Mouse (Mus musculus): ENCODE data around the gene C2cd4c.

Gene C2cd4c

DNA sequence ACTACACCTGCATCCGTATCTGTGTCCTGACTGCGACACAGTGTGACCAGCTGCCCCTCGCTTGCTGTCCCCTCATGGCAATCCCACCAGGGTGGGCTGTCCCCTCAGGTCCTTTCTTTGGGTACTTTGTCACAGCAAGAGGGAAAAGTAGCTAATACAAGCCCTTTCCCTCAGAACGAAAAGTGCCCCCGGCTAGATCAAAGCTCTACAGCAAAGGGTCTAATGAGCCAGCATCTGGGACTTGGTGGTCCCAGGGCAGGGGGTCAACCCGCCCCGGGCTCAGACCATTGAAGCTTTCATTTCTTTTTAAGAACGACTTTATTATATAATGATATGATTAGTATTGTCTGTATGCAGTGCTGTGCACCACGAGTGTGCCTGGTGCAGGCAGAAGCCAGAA, 35.5 kb downstream of the C2cd4c start:
- DNase-seq (ENCODE audit: low read depth, low spot score) = no peak
- H3K27me3 ChIP-seq (ENCODE audit: control insufficient read depth, insufficient read depth, low read length, poor library complexity, severe bottlenecking) = no peaks in the 10 kb centered on the region
- H3K36me3 ChIP-seq (ENCODE audit: control insufficient read depth, insufficient read depth, low read length, poor library complexity, severe bottlenecking) = no peaks in the 10 kb centered on the region

DNA sequence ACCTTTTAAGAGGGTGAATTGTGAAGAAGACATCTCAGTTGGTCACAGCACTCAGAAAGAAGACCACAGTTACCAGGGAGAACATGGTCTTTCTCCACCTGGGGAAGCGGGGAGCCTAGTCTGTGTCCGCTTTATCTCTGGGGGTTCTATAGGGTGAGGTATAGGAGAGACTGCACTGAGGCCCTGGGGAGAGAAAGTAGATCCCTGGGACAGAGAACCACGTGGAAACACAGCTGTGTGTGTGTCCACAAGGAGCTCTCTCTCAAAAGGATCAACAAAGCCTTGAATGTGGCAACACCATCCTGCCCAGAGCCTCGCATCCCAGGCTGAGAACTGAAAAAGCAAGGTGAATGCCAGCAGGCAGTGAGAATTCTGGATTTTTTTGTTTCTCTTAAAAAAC, 36.4 kb downstream of the C2cd4c start:
- H3K36me3 ChIP-seq (ENCODE audit: control insufficient read depth, insufficient read depth, low read length, poor library complexity, severe bottlenecking) = no peaks in the 10 kb centered on the region
- H3K27me3 ChIP-seq (ENCODE audit: control insufficient read depth, insufficient read depth, low read length, poor library complexity, severe bottlenecking) = no peaks in the 10 kb centered on the region
- DNase-seq (ENCODE audit: low read depth, low spot score) = no peak

DNA sequence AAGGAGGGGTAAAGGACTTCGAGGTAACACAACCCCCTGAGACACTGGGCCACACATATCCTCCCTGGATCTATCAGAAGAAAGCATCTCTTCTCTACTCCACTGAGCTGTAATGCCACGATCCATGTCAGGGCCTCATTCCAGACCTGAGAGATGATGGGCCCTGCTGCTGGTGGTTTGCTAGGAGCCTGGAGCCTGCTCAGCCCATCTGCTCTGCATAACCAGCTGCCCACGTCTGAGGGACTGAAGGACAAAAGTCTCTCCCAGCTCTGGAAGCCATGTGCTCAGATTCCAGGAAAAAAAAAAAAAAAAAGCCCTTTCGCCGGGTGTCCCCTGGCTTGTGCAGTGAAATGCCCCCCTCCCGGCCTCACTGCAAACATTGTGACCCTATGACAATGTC, 38.1 kb downstream of the C2cd4c start:
- Histone ChIP-seq H3K27me3 (ENCODE audit: control insufficient read depth, insufficient read depth, low read length, poor library complexity, severe bottlenecking) (no peaks in the 10 kb centered on the region), H3K36me3 (ENCODE audit: control insufficient read depth, insufficient read depth, low read length, poor library complexity, severe bottlenecking) (no peaks in the 10 kb centered on the region)
- no peak for DNase-seq (ENCODE audit: low read depth, low spot score)

DNA sequence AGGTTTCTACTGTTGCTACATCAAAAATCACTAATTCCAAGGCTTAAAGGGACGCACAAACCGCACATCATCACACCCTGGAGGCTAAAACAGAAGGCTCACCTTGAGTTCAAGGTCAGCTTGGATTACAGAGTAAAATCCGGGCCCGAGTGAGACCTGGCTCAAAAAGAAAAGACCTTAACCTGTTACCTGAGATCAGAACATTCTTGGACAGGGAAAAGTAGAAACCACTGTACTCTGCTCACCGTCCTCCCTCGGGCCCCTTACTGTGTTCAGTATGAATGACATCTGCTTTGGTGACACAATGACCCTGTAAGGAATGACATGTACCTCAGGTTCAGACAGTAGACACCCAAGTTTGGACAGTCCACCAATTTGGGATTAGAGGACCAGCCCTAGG, 39.0 kb downstream of the C2cd4c start:
- H3K27me3 ChIP-seq (ENCODE audit: control insufficient read depth, insufficient read depth, low read length, poor library complexity, severe bottlenecking) = no peaks in the 10 kb centered on the region
- no peak for DNase-seq (ENCODE audit: low read depth, low spot score)
- H3K36me3 ChIP-seq (ENCODE audit: control insufficient read depth, insufficient read depth, low read length, poor library complexity, severe bottlenecking) = no peaks in the 10 kb centered on the region

DNA sequence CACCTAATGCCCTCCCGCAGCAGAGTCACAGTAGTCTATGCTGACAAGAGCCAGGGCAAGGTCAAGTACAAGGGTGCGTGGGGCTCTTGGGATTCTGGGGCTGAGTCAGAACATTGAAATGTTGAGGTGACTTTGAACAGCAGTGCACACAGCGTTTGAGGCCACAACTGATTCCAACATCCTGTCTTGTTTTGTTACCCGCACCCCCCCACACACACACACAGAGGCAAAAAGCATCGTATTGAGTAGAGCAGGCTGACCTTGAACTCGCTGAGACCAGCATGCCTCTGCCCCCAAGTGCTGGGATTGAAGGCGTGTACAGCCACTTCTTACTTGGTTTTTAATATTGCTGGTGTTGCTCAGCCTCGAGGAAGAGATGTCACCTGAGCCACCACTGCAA, 39.5 kb downstream of the C2cd4c start:
- Histone ChIP-seq H3K36me3 (ENCODE audit: control insufficient read depth, insufficient read depth, low read length, poor library complexity, severe bottlenecking) (no peaks in the 10 kb centered on the region), H3K27me3 (ENCODE audit: control insufficient read depth, insufficient read depth, low read length, poor library complexity, severe bottlenecking) (no peaks in the 10 kb centered on the region)
- DNase-seq (ENCODE audit: low read depth, low spot score) = no peak

DNA sequence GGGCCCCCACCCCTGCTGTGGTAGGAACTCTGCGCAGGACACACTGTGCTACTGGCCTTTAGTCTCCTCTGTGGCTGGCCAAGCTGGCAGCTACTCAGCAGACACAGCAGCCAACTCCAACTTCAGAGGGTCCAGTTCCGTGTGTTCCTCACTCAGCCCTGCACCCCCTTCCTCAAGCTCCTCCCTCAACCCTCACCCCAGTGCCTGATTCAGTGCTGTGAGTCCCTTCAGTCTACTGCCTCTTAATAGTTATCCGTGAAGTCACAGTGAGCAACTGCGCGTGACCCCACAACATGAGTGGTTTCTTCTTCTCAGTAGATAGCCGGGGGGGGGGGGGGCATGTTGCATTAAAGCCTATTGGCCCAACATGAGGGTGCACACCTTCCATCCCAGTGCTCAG, 40.2 kb downstream of the C2cd4c start:
- no peaks in the 10 kb centered on the region for H3K36me3 ChIP-seq (ENCODE audit: control insufficient read depth, insufficient read depth, low read length, poor library complexity, severe bottlenecking)
- no peaks in the 10 kb centered on the region for H3K27me3 ChIP-seq (ENCODE audit: control insufficient read depth, insufficient read depth, low read length, poor library complexity, severe bottlenecking)
- DNase-seq (ENCODE audit: low read depth, low spot score) = no peak

DNA sequence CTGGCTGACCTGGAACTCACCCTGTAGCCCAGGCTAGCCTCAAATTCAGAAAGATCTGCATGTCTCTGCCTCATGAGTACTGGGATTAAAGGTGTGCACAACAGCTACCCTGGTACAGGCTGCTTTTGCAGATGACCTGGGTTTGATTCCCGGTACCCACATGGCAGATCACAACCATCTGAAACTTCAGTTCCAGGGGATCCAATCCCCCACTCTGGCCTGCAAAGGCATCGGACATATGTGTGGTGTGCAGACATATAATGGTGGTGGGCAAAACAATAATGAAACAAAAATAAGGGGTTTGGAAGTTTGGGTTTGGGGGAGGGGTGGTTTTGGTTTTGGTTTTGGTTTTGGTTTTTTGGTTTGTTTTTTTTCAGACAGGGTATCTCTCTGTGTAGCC, 42.5 kb downstream of the C2cd4c start:
- no peaks in the 10 kb centered on the region for H3K36me3 ChIP-seq (ENCODE audit: control insufficient read depth, insufficient read depth, low read length, poor library complexity, severe bottlenecking)

DNA sequence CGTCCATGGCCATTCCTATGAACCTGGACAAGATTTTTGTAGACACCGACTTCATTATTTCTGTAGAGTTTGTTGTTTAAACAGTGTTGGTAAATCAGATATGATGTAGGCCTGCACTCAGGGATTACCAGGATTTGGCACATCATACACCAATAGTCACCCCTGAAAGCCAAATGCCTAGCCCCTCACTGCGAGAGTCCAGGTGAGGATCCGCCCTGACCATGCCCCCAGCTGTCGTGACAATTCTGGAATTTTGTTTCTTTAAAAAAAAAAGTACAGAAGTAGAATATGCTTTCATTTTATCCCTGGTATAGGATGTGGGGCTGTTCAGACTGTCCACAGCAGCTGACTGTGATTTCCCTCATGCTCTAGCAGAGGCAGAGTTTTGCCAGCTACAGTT, 43.9 kb downstream of the C2cd4c start:
- DNase-seq (ENCODE audit: low read depth, low spot score) = no peak

More for the DNA sequence above, 42.5 kb downstream of the C2cd4c start:
- no peak for DNase-seq (ENCODE audit: low read depth, low spot score)
- H3K27me3 ChIP-seq (ENCODE audit: control insufficient read depth, insufficient read depth, low read length, poor library complexity, severe bottlenecking) = no peaks in the 10 kb centered on the region; the same call in 1 of the 2 replicates

DNA sequence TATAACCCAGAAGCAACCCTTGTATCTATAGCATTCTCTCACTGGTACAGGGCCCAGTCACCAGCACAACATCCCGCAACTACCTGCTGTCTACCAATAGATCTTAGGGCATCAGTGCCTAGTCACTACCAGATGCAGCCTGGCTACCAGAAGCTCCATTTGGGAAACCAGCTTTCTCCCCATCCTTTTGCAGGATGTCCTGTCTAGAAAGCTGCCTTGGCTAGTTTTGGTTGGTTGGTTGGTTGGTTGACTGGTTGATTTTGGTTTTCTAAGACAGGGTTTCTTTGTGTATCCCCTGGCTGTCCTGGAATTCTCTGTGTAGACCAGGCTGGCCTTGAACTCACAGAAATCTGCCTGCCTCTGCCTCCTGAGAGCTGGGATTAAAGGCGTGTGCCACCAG, 54.1 kb downstream of the C2cd4c start:
- H3K27me3 ChIP-seq (ENCODE audit: control insufficient read depth, insufficient read depth, low read length, poor library complexity, severe bottlenecking) = no peaks in the 10 kb centered on the region
- no peak for DNase-seq (ENCODE audit: low read depth, low spot score)
- H3K36me3 ChIP-seq (ENCODE audit: control insufficient read depth, insufficient read depth, low read length, poor library complexity, severe bottlenecking) = no peaks in the 10 kb centered on the region

More for the DNA sequence above, 43.9 kb downstream of the C2cd4c start:
- no peaks in the 10 kb centered on the region for H3K36me3 ChIP-seq (ENCODE audit: control insufficient read depth, insufficient read depth, low read length, poor library complexity, severe bottlenecking)
- no peaks in the 10 kb centered on the region; the same call in 1 of the 2 replicates for H3K27me3 ChIP-seq (ENCODE audit: control insufficient read depth, insufficient read depth, low read length, poor library complexity, severe bottlenecking)

DNA sequence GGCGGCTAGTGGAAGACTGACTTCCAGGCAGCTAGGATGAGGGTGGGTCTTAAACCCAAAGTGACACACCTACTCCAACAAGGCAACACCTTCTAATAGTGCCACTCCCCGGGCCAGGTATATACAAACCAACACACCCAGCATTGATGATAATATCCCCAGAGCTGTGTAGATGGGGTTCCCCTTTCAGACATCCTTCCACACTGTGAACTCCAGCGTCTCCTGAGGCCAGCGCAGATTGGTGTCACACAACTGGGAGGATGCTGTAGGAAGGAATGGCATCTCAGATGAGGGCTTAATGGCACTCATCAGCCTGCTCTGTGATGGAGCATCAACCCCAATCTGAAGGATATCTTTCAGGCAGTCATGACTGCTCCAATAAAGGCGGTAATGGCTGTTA, 56.3 kb downstream of the C2cd4c start:
- no peak for DNase-seq (ENCODE audit: low read depth, low spot score)
- H3K27me3 ChIP-seq (ENCODE audit: control insufficient read depth, insufficient read depth, low read length, poor library complexity, severe bottlenecking) = no peaks in the 10 kb centered on the region
- no peaks in the 10 kb centered on the region for H3K36me3 ChIP-seq (ENCODE audit: control insufficient read depth, insufficient read depth, low read length, poor library complexity, severe bottlenecking)

DNA sequence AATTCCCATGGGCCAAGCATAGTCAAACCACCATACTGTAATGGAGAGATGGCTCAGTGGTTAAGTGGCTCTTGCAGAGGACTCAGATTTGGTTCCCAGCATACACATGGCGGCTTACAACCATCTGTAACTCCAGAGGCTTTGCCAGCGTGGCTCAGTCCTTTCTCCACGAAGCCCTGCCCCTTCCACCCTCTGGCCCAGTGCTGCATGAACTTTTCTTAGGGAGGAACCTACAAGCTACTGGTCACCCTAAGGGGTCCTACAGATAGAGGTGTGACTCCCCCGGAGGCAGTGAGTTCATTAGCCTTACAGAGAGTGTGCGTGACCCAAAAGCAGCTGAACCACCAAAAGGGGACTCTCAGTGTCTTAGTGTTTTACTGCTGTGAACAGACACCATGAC, 56.9 kb downstream of the C2cd4c start:
- no peak for DNase-seq (ENCODE audit: low read depth, low spot score)
- Histone ChIP-seq H3K36me3 (ENCODE audit: control insufficient read depth, insufficient read depth, low read length, poor library complexity, severe bottlenecking) (no peaks in the 10 kb centered on the region), H3K27me3 (ENCODE audit: control insufficient read depth, insufficient read depth, low read length, poor library complexity, severe bottlenecking) (no peaks in the 10 kb centered on the region)

Data from splenic B cell, adult 2 months (primary cell).